Mouse (Mus musculus) ZHBTc4 (cell line): ENCODE measurements around the gene Prss33.
A peak's percentile ranks its signal among the peaks of the same experiment; 100 is the strongest.

Experiments used
- DNase-seq: peaks from one replicate; pipeline ENCODE4 v3.0.0-alpha.2; 2011; ENCODE audit warnings: low read depth, low spot score

The Prss33 gene

DNA sequence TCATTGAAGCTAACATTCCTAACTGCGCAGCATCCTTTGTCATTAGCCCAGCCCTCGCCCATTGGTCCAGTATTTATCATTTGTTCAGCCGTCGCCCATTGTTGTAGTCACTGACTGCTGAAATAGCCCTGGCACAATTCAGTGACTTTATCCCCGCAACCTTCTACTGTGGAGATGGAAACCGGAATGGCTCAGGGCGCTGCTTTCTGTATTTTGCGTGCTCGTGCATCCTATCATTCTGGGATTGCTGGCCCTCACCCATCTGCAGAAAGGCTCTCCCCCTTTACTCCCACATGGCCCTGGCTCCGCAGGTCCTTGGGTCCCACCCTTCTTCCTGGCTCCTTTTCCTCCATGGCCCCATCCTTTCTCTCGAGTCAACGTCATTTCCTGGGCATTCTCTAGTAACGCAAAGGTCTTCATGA, 49.3 kb downstream of the Prss33 start:
- DNase-seq = no peak

DNA sequence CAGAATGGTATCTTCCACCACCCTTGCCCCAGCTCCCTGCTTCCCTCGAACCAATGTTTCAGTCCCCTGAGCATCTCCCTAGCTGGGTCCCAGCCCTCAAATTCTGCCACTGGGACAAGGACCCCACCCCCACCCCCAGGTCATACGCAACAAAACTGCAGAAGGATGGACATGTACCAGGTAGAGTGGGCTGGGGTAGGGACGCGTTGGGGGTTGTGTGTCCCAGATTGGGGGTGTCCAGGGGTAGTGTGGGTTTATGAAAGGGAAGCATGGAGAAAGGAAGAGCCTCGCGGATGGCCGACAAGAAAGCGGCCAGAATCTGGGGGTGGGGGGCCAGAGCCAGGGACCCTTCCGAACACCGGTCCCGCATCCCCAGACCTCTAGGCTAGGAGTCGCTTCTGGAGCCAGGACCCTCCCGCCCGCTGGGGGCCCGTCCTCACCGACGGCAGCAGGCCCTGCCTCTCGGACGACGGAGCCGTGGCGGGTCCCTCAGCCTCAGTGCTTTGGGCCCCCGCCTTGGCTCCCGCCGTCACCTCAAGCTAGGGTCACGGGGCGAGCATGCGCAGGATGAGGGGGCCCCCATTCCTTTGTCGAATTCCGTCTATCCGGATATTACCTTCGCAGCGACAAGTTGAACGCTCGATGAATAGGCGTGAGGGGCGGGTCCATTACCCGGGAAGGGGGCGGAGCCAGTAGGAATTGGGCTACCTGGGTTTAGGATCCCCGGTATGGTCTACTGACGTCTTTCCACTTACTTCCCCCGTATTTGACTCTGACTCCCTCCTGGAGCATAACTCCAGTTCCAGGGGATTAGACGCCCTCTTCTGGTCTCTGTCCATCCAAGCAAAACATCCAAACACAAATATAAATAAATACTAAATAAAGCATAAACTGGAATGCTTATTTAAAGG, 50.0 kb downstream of the Prss33 start, which contains the start of gene Flywch2:
Flywch2 (minus strand) TSS at position 521 of the 911 bp plus-strand sequence.
- DNase-seq = peak; percentile 79

DNA sequence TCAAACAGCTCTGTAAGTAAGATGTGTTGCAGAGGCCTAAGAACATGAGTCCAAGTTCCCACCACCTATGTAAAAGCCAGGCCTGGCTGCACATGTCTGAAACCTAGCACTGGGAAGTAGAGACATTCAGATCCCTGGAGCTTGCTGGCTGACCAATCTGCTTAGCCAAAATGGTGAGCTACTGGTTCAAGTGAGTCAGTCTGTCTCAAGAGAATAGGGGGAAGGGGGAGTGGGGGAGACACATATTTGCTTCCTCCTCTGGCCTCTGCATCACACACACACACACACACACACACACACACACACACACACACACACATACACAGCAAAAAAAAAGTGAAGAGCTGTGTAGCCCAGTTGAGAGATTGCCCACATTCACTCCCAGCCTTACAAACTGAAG, 52.5 kb downstream of the Prss33 start:
- DNase-seq = no peak
